In genomic region chr4:47111885-47112284, GRCm38 (mm10) we compare ENCODE assay signal across 27 mouse cellular contexts. TPM values are rescaled to one million over a fixed set of nuclear protein-coding genes. Genes with fewer than 3 reads are reported as not detected.
A peak's percentile ranks its signal among the peaks of the same experiment; 100 is the strongest.
DNase-seq lines count a peak whose midpoint lies in the region; ATAC-seq and TF ChIP-seq lines count a peak whose summit lies in the region.
"Had no signal": no experiment of that assay in that cellular context is flagged by ENCODE, and none has a peak within 500 bp of the region (broad histone marks: within the 10 kb centered on the region; RNA-seq: fewer than 3 reads in every experiment).

No protein-coding gene starts in this region.

- 61% methylated on average over 9 of the region's 9 CpGs for WGBS in forebrain, embryonic 15.5 days
- WGBS in forebrain, embryonic 10.5 days: 66% methylated on average over 9 of the region's 9 CpGs
- WGBS in lung, embryonic 14.5 days: 51% methylated on average over 9 of the region's 9 CpGs
- 55% methylated on average over 9 of the region's 9 CpGs for WGBS in forebrain, postnatal 0 days
- 51% methylated on average over 9 of the region's 9 CpGs for WGBS in hindbrain, embryonic 13.5 days
- 54% methylated on average over 9 of the region's 9 CpGs for WGBS in hindbrain, embryonic 12.5 days

- H3K9ac ChIP-seq in forebrain, embryonic 15.5 days (replicated peaks): no peak overlapping the region
- no peak overlapping the region for H3K9ac ChIP-seq in lung, embryonic 14.5 days
- H3K9ac ChIP-seq in forebrain, postnatal 0 days: peak overlapping the region; percentile 31; the same call in 1 of the 2 replicates
- no peak overlapping the region for H3K9ac ChIP-seq in hindbrain, embryonic 13.5 days
- no peak overlapping the region for H3K9ac ChIP-seq in hindbrain, embryonic 12.5 days
- H3K9ac ChIP-seq: limb, embryonic 12.5 days; liver, postnatal 0 days had no signal

- H3K4me2 ChIP-seq in forebrain, embryonic 15.5 days (replicated peaks): no peak overlapping the region
- no peak overlapping the region for H3K4me2 ChIP-seq in lung, embryonic 14.5 days
- H3K4me2 ChIP-seq in forebrain, postnatal 0 days (ENCODE audit: low read depth): no peak overlapping the region
- no peak overlapping the region for H3K4me2 ChIP-seq in hindbrain, embryonic 13.5 days
- no peak overlapping the region for H3K4me2 ChIP-seq in hindbrain, embryonic 12.5 days (replicated peaks)
- H3K4me2 ChIP-seq: heart, embryonic 11.5 days; limb, embryonic 12.5 days; liver, embryonic 11.5 days had no signal

- peak overlapping the region; percentile 34 for H3K27ac ChIP-seq in forebrain, embryonic 15.5 days (replicated peaks)
- H3K27ac ChIP-seq in forebrain, embryonic 10.5 days: no peak overlapping the region
- no peak overlapping the region for H3K27ac ChIP-seq in lung, embryonic 14.5 days (ENCODE audit: low read depth)
- H3K27ac ChIP-seq in forebrain, postnatal 0 days (ENCODE audit: low read depth, low read length): peak overlapping the region; percentile 72
- no peak overlapping the region for H3K27ac ChIP-seq in hindbrain, embryonic 13.5 days
- H3K27ac ChIP-seq in hindbrain, embryonic 12.5 days: no peak overlapping the region
- H3K27ac ChIP-seq: hindbrain, postnatal 0 days; limb, embryonic 12.5 days had no signal

- no peak for DNase-seq in forebrain, embryonic 10.5 days (ENCODE audit: extremely low spot score, low spot score)
- peak; percentile 12 for DNase-seq in lung, embryonic 14.5 days
- DNase-seq in lung, adult 18-20 months: no peak
- peak; percentile 52 for DNase-seq in ZHBTc4 (ENCODE audit: low read depth, low spot score)
- peak; percentile 43 for DNase-seq in forebrain, postnatal 0 days
- DNase-seq: adrenal gland, postnatal 10 days; B cell, adult 2 months; cerebellum, adult 8-10 months; cerebellum, postnatal 36 days; gastrocnemius, postnatal 10 days; kidney, postnatal 36 days; liver, postnatal 0 days; lung, postnatal 14 days; retina, postnatal 1 day; right cerebral cortex, postnatal 25 days; spleen, adult 18-20 months had no signal

- H3K36me3 ChIP-seq in forebrain, embryonic 15.5 days: no peaks in the 10 kb centered on the region
- H3K36me3 ChIP-seq in forebrain, embryonic 10.5 days (replicated peaks): peaks cover 52% of the 10 kb centered on the region
- H3K36me3 ChIP-seq in lung, embryonic 14.5 days (ENCODE audit: insufficient read depth): no peaks in the 10 kb centered on the region
- H3K36me3 ChIP-seq in forebrain, postnatal 0 days (ENCODE audit: insufficient read depth): no peaks in the 10 kb centered on the region
- H3K36me3 ChIP-seq in hindbrain, embryonic 13.5 days: no peaks in the 10 kb centered on the region
- H3K36me3 ChIP-seq in hindbrain, embryonic 12.5 days: no peaks in the 10 kb centered on the region
- H3K36me3 ChIP-seq: limb, embryonic 12.5 days had no signal

- H3K27me3 ChIP-seq in forebrain, embryonic 15.5 days: no peaks in the 10 kb centered on the region
- no peaks in the 10 kb centered on the region for H3K27me3 ChIP-seq in forebrain, embryonic 10.5 days (ENCODE audit: poor library complexity, severe bottlenecking)
- H3K27me3 ChIP-seq in lung, embryonic 14.5 days (ENCODE audit: insufficient read depth, low read length): no peaks in the 10 kb centered on the region
- H3K27me3 ChIP-seq in forebrain, postnatal 0 days (ENCODE audit: insufficient read depth, low read length): no peaks in the 10 kb centered on the region
- no peaks in the 10 kb centered on the region for H3K27me3 ChIP-seq in hindbrain, embryonic 13.5 days
- H3K27me3 ChIP-seq in hindbrain, embryonic 12.5 days: no peaks in the 10 kb centered on the region
- H3K27me3 ChIP-seq: CH12.LX; limb, embryonic 12.5 days had no signal

- no peaks in the 10 kb centered on the region for H3K9me3 ChIP-seq in forebrain, embryonic 15.5 days
- H3K9me3 ChIP-seq in forebrain, embryonic 10.5 days: 0 out of 2 replicates have a peak, but pooled peaks cover 3% of the 10 kb centered on the region
- H3K9me3 ChIP-seq in lung, embryonic 14.5 days (ENCODE audit: low read depth, low read length): no peaks in the 10 kb centered on the region
- H3K9me3 ChIP-seq in forebrain, postnatal 0 days (ENCODE audit: low read length): no peaks in the 10 kb centered on the region
- H3K9me3 ChIP-seq in hindbrain, embryonic 13.5 days: no peaks in the 10 kb centered on the region
- no peaks in the 10 kb centered on the region for H3K9me3 ChIP-seq in hindbrain, embryonic 12.5 days (replicated peaks)
- H3K9me3 ChIP-seq: limb, embryonic 12.5 days had no signal

- no peak for TF ChIP-seq CTCF in lung, embryonic 14.5 days (IDR thresholded peaks at IDR 0.05; ENCODE audit: low read depth)
- no peak for TF ChIP-seq CTCF in forebrain, postnatal 0 days (IDR thresholded peaks at IDR 0.05; ENCODE audit: low read depth)

- peak; percentile 53 for ATAC-seq in forebrain, embryonic 15.5 days (replicated peaks)
- no peak for ATAC-seq in lung, embryonic 14.5 days (ENCODE audit: insufficient read depth)
- peak; percentile 38 for ATAC-seq in forebrain, postnatal 0 days
- ATAC-seq in hindbrain, embryonic 13.5 days (ENCODE audit: low FRiP score): no peak
- no peak for ATAC-seq in hindbrain, embryonic 12.5 days (ENCODE audit: low FRiP score)
- ATAC-seq: intestine, embryonic 16.5 days; liver, postnatal 0 days had no signal

- H3K4me3 ChIP-seq in forebrain, embryonic 15.5 days: no peak overlapping the region
- H3K4me3 ChIP-seq in forebrain, embryonic 10.5 days: no peak overlapping the region
- H3K4me3 ChIP-seq in lung, embryonic 14.5 days (ENCODE audit: low read depth, low read length): no peak overlapping the region
- H3K4me3 ChIP-seq in forebrain, postnatal 0 days (ENCODE audit: low read depth, low read length): no peak overlapping the region
- H3K4me3 ChIP-seq in hindbrain, embryonic 13.5 days: no peak overlapping the region
- no peak overlapping the region for H3K4me3 ChIP-seq in hindbrain, embryonic 12.5 days
- H3K4me3 ChIP-seq: limb, embryonic 12.5 days had no signal

- H3K4me1 ChIP-seq in forebrain, embryonic 15.5 days: peaks cover 9% of the 10 kb centered on the region
- H3K4me1 ChIP-seq in forebrain, embryonic 10.5 days: peaks cover 10% of the 10 kb centered on the region
- no peaks in the 10 kb centered on the region for H3K4me1 ChIP-seq in lung, embryonic 14.5 days (ENCODE audit: insufficient read depth)
- no peaks in the 10 kb centered on the region for H3K4me1 ChIP-seq in forebrain, postnatal 0 days (ENCODE audit: insufficient read depth)
- H3K4me1 ChIP-seq in hindbrain, embryonic 13.5 days (replicated peaks): no peaks in the 10 kb centered on the region
- 0 out of 2 replicates have a peak, but pooled peaks cover 2% of the 10 kb centered on the region for H3K4me1 ChIP-seq in hindbrain, embryonic 12.5 days
- H3K4me1 ChIP-seq: limb, embryonic 12.5 days had no signal

RNA-seq across cellular contexts. Expression of gene Galnt12, which starts 20.2 kb away (rescaled TPM):
- polyA plus RNA-seq in forebrain, embryonic 15.5 days (2015; fragmentation: Nextera tagmentation; extraction: Ambion mirVana): 1.2 and 1.3 TPM in 2 replicates
- 15.8 and 17.6 TPM in 2 replicates for polyA plus RNA-seq in forebrain, embryonic 10.5 days (2016; fragmentation: Nextera tagmentation; extraction: Ambion mirVana)
- 5.1 and 6.4 TPM in 2 replicates for polyA plus RNA-seq in lung, embryonic 14.5 days (2014; fragmentation: Nextera tagmentation; extraction: Ambion mirVana)
- 1.4 and 1.5 TPM in 2 replicates for total RNA-seq in forebrain, postnatal 0 days (2014; rRNA removed)
- polyA plus RNA-seq in forebrain, postnatal 0 days (2015; fragmentation: Nextera tagmentation; extraction: Ambion mirVana): 0.84 and 1.2 TPM in 2 replicates
- 1.1 and 1.5 TPM in 2 replicates for polyA plus RNA-seq in hindbrain, embryonic 13.5 days (2015; fragmentation: Nextera tagmentation; extraction: Ambion mirVana)
- 2.3 and 3.4 TPM in 2 replicates for polyA plus RNA-seq in hindbrain, embryonic 12.5 days (2016; fragmentation: Nextera tagmentation; extraction: Ambion mirVana)
- total RNA-seq: MEL had no signal

RNA-seq across cellular contexts. Expression of gene Anks6, which starts 54.7 kb away (rescaled TPM):
- 4.3 and 4.9 TPM in 2 replicates for polyA plus RNA-seq in forebrain, embryonic 15.5 days (2015; fragmentation: Nextera tagmentation; extraction: Ambion mirVana)
- polyA plus RNA-seq in forebrain, embryonic 10.5 days (2016; fragmentation: Nextera tagmentation; extraction: Ambion mirVana): 4.1 and 4.5 TPM in 2 replicates
- 3.1 and 4.8 TPM in 2 replicates for polyA plus RNA-seq in lung, embryonic 14.5 days (2014; fragmentation: Nextera tagmentation; extraction: Ambion mirVana)
- 9.0 and 11.0 TPM in 2 replicates for total RNA-seq in forebrain, postnatal 0 days (2014; rRNA removed)
- 2.1 TPM in 2 replicates for polyA plus RNA-seq in forebrain, postnatal 0 days (2015; fragmentation: Nextera tagmentation; extraction: Ambion mirVana)
- polyA plus RNA-seq in hindbrain, embryonic 13.5 days (2015; fragmentation: Nextera tagmentation; extraction: Ambion mirVana): 4.1 and 4.3 TPM in 2 replicates
- polyA plus RNA-seq in hindbrain, embryonic 12.5 days (2016; fragmentation: Nextera tagmentation; extraction: Ambion mirVana): 6.6 and 7.5 TPM in 2 replicates
- total RNA-seq: CH12.LX; granulocyte monocyte progenitor cell, adult 5-6 weeks; MEL had no signal

Comparison
In these comparisons a context has a peak if more than half of its experiments do, and no peak if none do; other contexts are left out.
1. H3K27ac ChIP-seq: peak in forebrain, embryonic 15.5 days (single experiment) and forebrain, postnatal 0 days (single experiment); none in forebrain, embryonic 10.5 days (single experiment), lung, embryonic 14.5 days (single experiment), hindbrain, embryonic 13.5 days (single experiment) and hindbrain, embryonic 12.5 days (single experiment).
2. DNase-seq: peak in lung, embryonic 14.5 days (single experiment), ZHBTc4 (single experiment) and forebrain, postnatal 0 days (single experiment); none in forebrain, embryonic 10.5 days (single experiment) and lung, adult 18-20 months (0 of 2).
3. ATAC-seq: peak in forebrain, embryonic 15.5 days (single experiment) and forebrain, postnatal 0 days (single experiment); none in lung, embryonic 14.5 days (single experiment), hindbrain, embryonic 13.5 days (single experiment) and hindbrain, embryonic 12.5 days (single experiment).